ENCODE assay signal across 20 mouse cellular contexts in genomic region chr7:81489649-81490048, GRCm38 (mm10). TPM values are rescaled to one million over a fixed set of nuclear protein-coding genes. Genes with fewer than 3 reads are reported as not detected.
A peak's percentile ranks its signal among the peaks of the same experiment; 100 is the strongest.
DNase-seq lines count a peak whose midpoint lies in the region; ATAC-seq lines count a peak whose summit lies in the region.
"Had no signal": no experiment of that assay in that cellular context is flagged by ENCODE, and none has a peak within 500 bp of the region (broad histone marks: within the 10 kb centered on the region; RNA-seq: fewer than 3 reads in every experiment).

No protein-coding gene starts in this region.

- H3K9me3 ChIP-seq in hindbrain, embryonic 11.5 days (ENCODE audit: control insufficient read depth, low read length), result no peaks in the 10 kb centered on the region
- H3K9me3 ChIP-seq in hindbrain, embryonic 14.5 days (ENCODE audit: control insufficient read depth, low read length), result no peaks in the 10 kb centered on the region
- H3K9me3 ChIP-seq in midbrain, embryonic 13.5 days, result no peaks in the 10 kb centered on the region
- H3K9me3 ChIP-seq in midbrain, embryonic 15.5 days, result no peaks in the 10 kb centered on the region
- H3K9me3 ChIP-seq: heart, embryonic 13.5 days; lung, embryonic 15.5 days had no signal

- no peaks in the 10 kb centered on the region for H3K27me3 ChIP-seq in hindbrain, embryonic 11.5 days (ENCODE audit: control insufficient read depth, insufficient read depth, low read length)
- H3K27me3 ChIP-seq in hindbrain, embryonic 14.5 days (ENCODE audit: control insufficient read depth, insufficient read depth, low read length), result no peaks in the 10 kb centered on the region
- no peaks in the 10 kb centered on the region for H3K27me3 ChIP-seq in midbrain, embryonic 13.5 days
- H3K27me3 ChIP-seq in midbrain, embryonic 15.5 days (replicated peaks), result no peaks in the 10 kb centered on the region

- 0 out of 2 replicates have a peak overlapping the region, but pooled peaks have one; percentile 23 for H3K9ac ChIP-seq in hindbrain, embryonic 11.5 days (ENCODE audit: low read depth, low read length)
- H3K9ac ChIP-seq in hindbrain, embryonic 14.5 days, result no peak overlapping the region
- H3K9ac ChIP-seq in midbrain, embryonic 13.5 days (replicated peaks), result 0 out of 2 replicates have a peak overlapping the region, but pooled peaks have one; percentile 14
- H3K9ac ChIP-seq in midbrain, embryonic 15.5 days, result no peak overlapping the region
- H3K9ac ChIP-seq: heart, embryonic 13.5 days; lung, embryonic 15.5 days had no signal

- H3K4me3 ChIP-seq in hindbrain, embryonic 11.5 days (ENCODE audit: low read depth, low read length), result no peak overlapping the region
- H3K4me3 ChIP-seq in hindbrain, embryonic 14.5 days (replicated peaks; ENCODE audit: low read length), result no peak overlapping the region
- H3K4me3 ChIP-seq in midbrain, embryonic 13.5 days (replicated peaks), result no peak overlapping the region
- no peak overlapping the region for H3K4me3 ChIP-seq in midbrain, embryonic 15.5 days
- H3K4me3 ChIP-seq: gastrocnemius, adult 2 months; heart, embryonic 13.5 days; lung, embryonic 15.5 days had no signal

- H3K27ac ChIP-seq in hindbrain, embryonic 11.5 days (ENCODE audit: low read depth, low read length), result no peak overlapping the region
- no peak overlapping the region for H3K27ac ChIP-seq in hindbrain, embryonic 14.5 days
- no peak overlapping the region for H3K27ac ChIP-seq in midbrain, embryonic 13.5 days
- no peak overlapping the region for H3K27ac ChIP-seq in midbrain, embryonic 15.5 days
- H3K27ac ChIP-seq: gastrocnemius, adult 2 months; heart, embryonic 13.5 days; lung, embryonic 15.5 days; stomach, postnatal 0 days had no signal

- DNase-seq in hindbrain, embryonic 11.5 days (ENCODE audit: low spot score), result no peak
- no peak for DNase-seq in hindbrain, embryonic 14.5 days (ENCODE audit: low spot score)
- DNase-seq in embryo, embryonic 9.5 days (ENCODE audit: extremely low spot score), result peak; percentile 50
- peak; percentile 47 for DNase-seq in retina, embryonic 14.5 days (ENCODE audit: low spot score)
- DNase-seq in spleen, postnatal 4 days (ENCODE audit: low spot score in 2 of 2), result no peak
- DNase-seq in cerebellum, postnatal 25 days, result no peak
- DNase-seq: adrenal gland, adult 8-10 months; cerebellum, adult 9-11 months; gastrocnemius, adult 2 months; spleen, adult 18-20 months; thymus, postnatal 36 days had no signal

- H3K36me3 ChIP-seq in hindbrain, embryonic 11.5 days (ENCODE audit: control insufficient read depth, insufficient read depth, low read length), result no peaks in the 10 kb centered on the region
- peaks cover 5% of the 10 kb centered on the region; the same call in 1 of the 2 replicates for H3K36me3 ChIP-seq in hindbrain, embryonic 14.5 days (replicated peaks; ENCODE audit: control insufficient read depth, insufficient read depth)
- H3K36me3 ChIP-seq in midbrain, embryonic 13.5 days, result peaks cover 3% of the 10 kb centered on the region
- H3K36me3 ChIP-seq in midbrain, embryonic 15.5 days (replicated peaks), result peaks cover 3% of the 10 kb centered on the region
- H3K36me3 ChIP-seq: heart, embryonic 13.5 days; lung, embryonic 15.5 days had no signal

- 9% methylated on average over 9 of the region's 9 CpGs for WGBS in hindbrain, embryonic 11.5 days
- 17% methylated on average over 9 of the region's 9 CpGs for WGBS in hindbrain, embryonic 14.5 days
- 14% methylated on average over 9 of the region's 9 CpGs for WGBS in midbrain, embryonic 13.5 days
- WGBS in midbrain, embryonic 15.5 days, result 12% methylated on average over 9 of the region's 9 CpGs

- no peak overlapping the region for H3K4me2 ChIP-seq in hindbrain, embryonic 11.5 days (replicated peaks; ENCODE audit: low read depth, low read length)
- H3K4me2 ChIP-seq in hindbrain, embryonic 14.5 days (replicated peaks), result no peak overlapping the region
- H3K4me2 ChIP-seq in midbrain, embryonic 13.5 days (replicated peaks), result no peak overlapping the region
- H3K4me2 ChIP-seq in midbrain, embryonic 15.5 days, result no peak overlapping the region
- H3K4me2 ChIP-seq: heart, embryonic 13.5 days; lung, embryonic 15.5 days had no signal

- peaks cover 5% of the 10 kb centered on the region for H3K4me1 ChIP-seq in hindbrain, embryonic 11.5 days (replicated peaks; ENCODE audit: control insufficient read depth, insufficient read depth, low read length)
- peaks cover 26% of the 10 kb centered on the region for H3K4me1 ChIP-seq in hindbrain, embryonic 14.5 days (replicated peaks; ENCODE audit: control insufficient read depth, insufficient read depth, low read length)
- peaks cover 33% of the 10 kb centered on the region for H3K4me1 ChIP-seq in midbrain, embryonic 13.5 days (replicated peaks)
- peaks cover 37% of the 10 kb centered on the region for H3K4me1 ChIP-seq in midbrain, embryonic 15.5 days

- ATAC-seq in hindbrain, embryonic 11.5 days (ENCODE audit: low FRiP score), result no peak
- no peak for ATAC-seq in hindbrain, embryonic 14.5 days (ENCODE audit: low FRiP score)
- ATAC-seq in midbrain, embryonic 13.5 days, result no peak
- ATAC-seq in midbrain, embryonic 15.5 days (replicated peaks), result no peak
- ATAC-seq: forebrain, embryonic 14.5 days; inflammation-experienced regulatory T-cells, adult 6 months had no signal

RNA-seq across cellular contexts. Expression of gene Ap3b2, which starts 4.1 kb away (rescaled TPM):
- polyA plus RNA-seq in hindbrain, embryonic 11.5 days (2014; fragmentation: Nextera tagmentation; extraction: Ambion mirVana), result 38.7 and 46.7 TPM in 2 replicates
- 120 and 128 TPM in 2 replicates for polyA plus RNA-seq in hindbrain, embryonic 14.5 days (2014; fragmentation: Nextera tagmentation; extraction: Ambion mirVana)
- polyA plus RNA-seq in midbrain, embryonic 13.5 days (2015; fragmentation: Nextera tagmentation; extraction: Ambion mirVana), result 110 and 117 TPM in 2 replicates
- 155 and 162 TPM in 2 replicates for polyA plus RNA-seq in midbrain, embryonic 15.5 days (2015; fragmentation: Nextera tagmentation; extraction: Ambion mirVana)
- polyA plus RNA-seq: inflammation-experienced regulatory T-cells, adult 6 months; liver, adult 2 months had no signal

RNA-seq across cellular contexts. Expression of gene BC048679, which starts 8.4 kb away (rescaled TPM):
- not detected in 2 replicates for polyA plus RNA-seq in hindbrain, embryonic 11.5 days (2014; fragmentation: Nextera tagmentation; extraction: Ambion mirVana)
- polyA plus RNA-seq in hindbrain, embryonic 14.5 days (2014; fragmentation: Nextera tagmentation; extraction: Ambion mirVana), result not detected in 2 replicates
- polyA plus RNA-seq in midbrain, embryonic 13.5 days (2015; fragmentation: Nextera tagmentation; extraction: Ambion mirVana), result not detected in 2 replicates
- polyA plus RNA-seq in midbrain, embryonic 15.5 days (2015; fragmentation: Nextera tagmentation; extraction: Ambion mirVana), result not detected in 2 replicates
- polyA plus RNA-seq: embryonic facial prominence, embryonic 14.5 days; forebrain, embryonic 14.5 days; heart, embryonic 13.5 days; inflammation-experienced regulatory T-cells, adult 6 months; liver, adult 2 months; lung, embryonic 15.5 days; stomach, postnatal 0 days had no signal

RNA-seq across cellular contexts. Expression of gene Cpeb1, which starts 34.4 kb away (rescaled TPM):
- 1.2 and 1.3 TPM in 2 replicates for polyA plus RNA-seq in hindbrain, embryonic 11.5 days (2014; fragmentation: Nextera tagmentation; extraction: Ambion mirVana)
- 5.9 and 6.2 TPM in 2 replicates for polyA plus RNA-seq in hindbrain, embryonic 14.5 days (2014; fragmentation: Nextera tagmentation; extraction: Ambion mirVana)
- 2.6 and 3.2 TPM in 2 replicates for polyA plus RNA-seq in midbrain, embryonic 13.5 days (2015; fragmentation: Nextera tagmentation; extraction: Ambion mirVana)
- 4.0 and 5.1 TPM in 2 replicates for polyA plus RNA-seq in midbrain, embryonic 15.5 days (2015; fragmentation: Nextera tagmentation; extraction: Ambion mirVana)

Comparison
In these comparisons a context has a peak if more than half of its experiments do, and no peak if none do; other contexts are left out.
1. H3K9ac ChIP-seq: peak in hindbrain, embryonic 11.5 days (single experiment) and midbrain, embryonic 13.5 days (single experiment); none in hindbrain, embryonic 14.5 days (single experiment) and midbrain, embryonic 15.5 days (single experiment).
2. DNase-seq: peak in embryo, embryonic 9.5 days (single experiment) and retina, embryonic 14.5 days (single experiment); none in hindbrain, embryonic 11.5 days (single experiment), hindbrain, embryonic 14.5 days (single experiment), spleen, postnatal 4 days (0 of 2) and cerebellum, postnatal 25 days (0 of 2).